Mouse (Mus musculus): ENCODE data around the gene Gstp2. TPM values are rescaled to one million over a fixed set of nuclear protein-coding genes. Genes with fewer than 3 reads are reported as not detected.

The Gstp2 gene
- polyA plus RNA-seq, 1 experiment from 2014 or later, result 35.8 TPM

GRCm38 (mm10) chr19:4083826-4084225 is 38.0 kb upstream of the Gstp2 start:
- WGBS, result 31% methylated on average over 8 of the region's 8 CpGs
- Histone ChIP-seq H3K36me3 (no peaks in the 10 kb centered on the region), H3K9me3 (no peaks in the 10 kb centered on the region), H3K4me1 (replicated peaks) (0 out of 2 replicates have a peak, but pooled peaks cover 4% of the 10 kb centered on the region), H3K9ac (no peak overlapping the region), H3K4me2 (replicated peaks) (no peak overlapping the region), H3K4me3 (replicated peaks) (no peak overlapping the region), H3K27me3 (replicated peaks) (no peaks in the 10 kb centered on the region), H3K27ac (no peak overlapping the region)
- no peak for ATAC-seq

- Histone ChIP-seq H3K9ac (no peak overlapping the region), H3K4me2 (replicated peaks) (no peak overlapping the region), H3K27me3 (replicated peaks) (no peaks in the 10 kb centered on the region), H3K4me3 (replicated peaks) (no peak overlapping the region), H3K36me3 (no peaks in the 10 kb centered on the region), H3K9me3 (no peaks in the 10 kb centered on the region), H3K4me1 (replicated peaks) (0 out of 2 replicates have a peak, but pooled peaks cover 4% of the 10 kb centered on the region), H3K27ac (no peak overlapping the region)
- WGBS, result 92% methylated on average over 7 of the region's 7 CpGs
- ATAC-seq, result no peak
Observed at GRCm38 (mm10) chr19:4083316-4083715, 37.5 kb upstream of the Gstp2 start.

- H3K27me3 ChIP-seq (replicated peaks), result no peaks in the 10 kb centered on the region
- no peak overlapping the region for H3K4me3 ChIP-seq (replicated peaks)
- no peak overlapping the region for H3K9ac ChIP-seq
- H3K4me1 ChIP-seq (replicated peaks), result 0 out of 2 replicates have a peak, but pooled peaks cover 4% of the 10 kb centered on the region
- H3K4me2 ChIP-seq (replicated peaks), result no peak overlapping the region
- WGBS, result 80% methylated on average over 11 of the region's 11 CpGs
- H3K36me3 ChIP-seq, result no peaks in the 10 kb centered on the region
- no peaks in the 10 kb centered on the region for H3K9me3 ChIP-seq
- ATAC-seq, result no peak
- no peak overlapping the region for H3K27ac ChIP-seq
Observed at GRCm38 (mm10) chr19:4082219-4082965, 36.6 kb upstream of the Gstp2 start.

GRCm38 (mm10) chr19:4081394-4081793 is 35.6 kb upstream of the Gstp2 start, which contains the start of gene Cabp2:
Cabp2 (plus strand) TSS chr19:4081578.
- no peak within 1 kb of the TSS for H3K9ac ChIP-seq
- H3K36me3 ChIP-seq, result no peaks in the 10 kb centered on the region
- no peak within 1 kb of the TSS for H3K4me2 ChIP-seq (replicated peaks)
- H3K4me1 ChIP-seq (replicated peaks), result 0 out of 2 replicates have a peak, but pooled peaks cover 4% of the 10 kb centered on the region
- no peak within 1 kb of the TSS for H3K4me3 ChIP-seq (replicated peaks)
- H3K9me3 ChIP-seq, result no peaks in the 10 kb centered on the region
- 56% methylated on average over 3 of the region's 3 CpGs for WGBS
- no peaks in the 10 kb centered on the region for H3K27me3 ChIP-seq (replicated peaks)
- H3K27ac ChIP-seq, result no peak within 1 kb of the TSS
- ATAC-seq, result no peak

- no peak for ATAC-seq
Observed at GRCm38 (mm10) chr19:4080511-4081009, 34.7 kb upstream of the Gstp2 start.

GRCm38 (mm10) chr19:4079594-4079993 is 33.8 kb upstream of the Gstp2 start:
- H3K4me1 ChIP-seq (replicated peaks), result 0 out of 2 replicates have a peak, but pooled peaks cover 4% of the 10 kb centered on the region
- H3K27ac ChIP-seq, result no peak overlapping the region
- ATAC-seq, result no peak
- H3K9me3 ChIP-seq, result no peaks in the 10 kb centered on the region
- no peaks in the 10 kb centered on the region for H3K27me3 ChIP-seq (replicated peaks)
- no peak overlapping the region for H3K4me3 ChIP-seq (replicated peaks)
- H3K36me3 ChIP-seq, result no peaks in the 10 kb centered on the region
- no peak overlapping the region for H3K4me2 ChIP-seq (replicated peaks)
- no peak overlapping the region for H3K9ac ChIP-seq
- 78% methylated on average over 1 of the region's 1 CpGs for WGBS

More at GRCm38 (mm10) chr19:4080511-4081009, 34.7 kb upstream of the Gstp2 start:
- Histone ChIP-seq H3K4me3 (replicated peaks) (no peak overlapping the region), H3K4me1 (replicated peaks) (0 out of 2 replicates have a peak, but pooled peaks cover 4% of the 10 kb centered on the region), H3K36me3 (no peaks in the 10 kb centered on the region), H3K27ac (no peak overlapping the region), H3K9me3 (no peaks in the 10 kb centered on the region), H3K4me2 (replicated peaks) (no peak overlapping the region), H3K9ac (no peak overlapping the region), H3K27me3 (replicated peaks) (no peaks in the 10 kb centered on the region)
- WGBS, result 61% methylated on average over 8 of the region's 8 CpGs

- Histone ChIP-seq H3K9ac (no peak overlapping the region), H3K27ac (no peak overlapping the region), H3K4me2 (replicated peaks) (no peak overlapping the region), H3K4me3 (replicated peaks) (no peak overlapping the region), H3K9me3 (no peaks in the 10 kb centered on the region), H3K36me3 (no peaks in the 10 kb centered on the region), H3K4me1 (replicated peaks) (no peaks in the 10 kb centered on the region), H3K27me3 (replicated peaks) (no peaks in the 10 kb centered on the region)
- WGBS, result 85% methylated on average over 1 of the region's 1 CpGs
- no peak for ATAC-seq
Observed at GRCm38 (mm10) chr19:4075531-4075930, 29.7 kb upstream of the Gstp2 start.

GRCm38 (mm10) chr19:4072706-4073424 is 27.0 kb upstream of the Gstp2 start:
- no peak for ATAC-seq
- Histone ChIP-seq H3K36me3 (no peaks in the 10 kb centered on the region), H3K4me1 (replicated peaks) (no peaks in the 10 kb centered on the region), H3K9me3 (no peaks in the 10 kb centered on the region), H3K27ac (no peak overlapping the region), H3K27me3 (replicated peaks) (no peaks in the 10 kb centered on the region), H3K4me3 (replicated peaks) (no peak overlapping the region), H3K4me2 (replicated peaks) (no peak overlapping the region), H3K9ac (no peak overlapping the region)
- whole genome bisulfite sequencing, result 73% methylated on average over 6 of the region's 6 CpGs

GRCm38 (mm10) chr19:4071406-4071805 is 25.6 kb upstream of the Gstp2 start:
- ATAC-seq, result no peak
- Histone ChIP-seq H3K9me3 (no peaks in the 10 kb centered on the region), H3K27me3 (replicated peaks) (no peaks in the 10 kb centered on the region), H3K9ac (no peak overlapping the region), H3K4me3 (replicated peaks) (no peak overlapping the region), H3K36me3 (no peaks in the 10 kb centered on the region), H3K4me2 (replicated peaks) (no peak overlapping the region), H3K27ac (no peak overlapping the region), H3K4me1 (replicated peaks) (no peaks in the 10 kb centered on the region)
- WGBS, result 92% methylated on average over 6 of the region's 6 CpGs

GRCm38 (mm10) chr19:4070756-4071155 is 24.9 kb upstream of the Gstp2 start:
- Histone ChIP-seq H3K27ac (no peak overlapping the region), H3K9me3 (no peaks in the 10 kb centered on the region), H3K36me3 (no peaks in the 10 kb centered on the region), H3K4me2 (replicated peaks) (no peak overlapping the region), H3K9ac (no peak overlapping the region), H3K4me3 (replicated peaks) (no peak overlapping the region), H3K27me3 (replicated peaks) (no peaks in the 10 kb centered on the region), H3K4me1 (replicated peaks) (no peaks in the 10 kb centered on the region)
- WGBS, result 81% methylated on average over 8 of the region's 8 CpGs
- ATAC-seq, result no peak

- H3K9ac ChIP-seq, result no peak overlapping the region
- no peak overlapping the region for H3K4me2 ChIP-seq (replicated peaks)
- H3K36me3 ChIP-seq, result no peaks in the 10 kb centered on the region
- no peaks in the 10 kb centered on the region for H3K27me3 ChIP-seq (replicated peaks)
- 67% methylated on average over 15 of the region's 15 CpGs for WGBS
- H3K4me1 ChIP-seq (replicated peaks), result no peaks in the 10 kb centered on the region
- no peak overlapping the region for H3K4me3 ChIP-seq (replicated peaks)
- H3K9me3 ChIP-seq, result no peaks in the 10 kb centered on the region
- no peak for ATAC-seq
- H3K27ac ChIP-seq, result no peak overlapping the region
Observed at GRCm38 (mm10) chr19:4070311-4070710, 24.5 kb upstream of the Gstp2 start.

- H3K4me1 ChIP-seq (replicated peaks), result no peaks in the 10 kb centered on the region
- no peak overlapping the region for H3K27ac ChIP-seq
- H3K9ac ChIP-seq, result no peak overlapping the region
- H3K27me3 ChIP-seq (replicated peaks), result no peaks in the 10 kb centered on the region
- H3K4me2 ChIP-seq (replicated peaks), result peak overlapping the region; percentile 31
- H3K36me3 ChIP-seq, result no peaks in the 10 kb centered on the region
- peak; percentile 45; the same call in 1 of the 2 replicates for ATAC-seq
- H3K4me3 ChIP-seq (replicated peaks), result no peak overlapping the region
- H3K9me3 ChIP-seq, result no peaks in the 10 kb centered on the region
- 61% methylated on average over 15 of the region's 15 CpGs for WGBS
Observed at GRCm38 (mm10) chr19:4068717-4069410, 23.0 kb upstream of the Gstp2 start.
